Mouse (Mus musculus) activated CD4-positive, CD25-positive, alpha-beta regulatory T cell, adult 9 weeks (primary cell): ENCODE results near the gene BC100530. TPM values are rescaled to one million over a fixed set of nuclear protein-coding genes. Genes with fewer than 3 reads are reported as not detected.

ENCODE experiments used
- polyA plus RNA-seq: library from polyadenylated mRNA; unstranded; fragments of 100-300 nt; shearing (Covaris generic); gene quantifications from one replicate; pipeline ENCODE4 v1.2.1, GENCODE M21; 2017

BC100530 gene
- not detected for polyA plus RNA-seq

DNA sequence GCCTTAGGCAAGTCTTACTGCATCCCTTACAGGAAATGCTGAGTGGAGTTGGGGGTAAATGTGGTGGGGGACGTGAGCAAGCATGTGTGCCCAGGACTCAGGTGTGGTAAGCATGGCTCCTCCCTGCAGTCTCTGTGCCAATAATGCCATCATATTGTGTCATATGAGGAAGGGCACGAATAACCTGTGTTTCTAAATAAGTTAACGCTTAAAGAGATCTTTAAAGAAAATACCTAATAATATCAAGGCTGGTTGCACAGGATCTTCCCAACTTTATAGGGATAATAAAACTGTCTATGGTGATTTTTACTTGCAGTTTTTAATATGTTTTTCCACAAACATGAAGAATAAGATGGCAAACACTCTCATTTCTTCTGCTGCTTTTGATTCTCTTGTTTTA lies at the start of gene BC100530:
Gene BC100530, minus strand, starts transcription at position 101 of the 400 bp plus-strand sequence.

GRCm38 (mm10) chr16:36408357-36408756 lies 40.8 kb upstream of the BC100530 start, which contains the start of gene Stfa2:
TSS of gene Stfa2 (minus strand) at chr16:36408457.

GRCm38 (mm10) chr16:36334232-36334631 lies 33.3 kb downstream of the BC100530 start, which contains the start of gene BC117090:
TSS of gene BC117090 (minus strand) at chr16:36334332.

Other genes with a start within 250 kb of the BC100530 start
- not detected for gene Csta1, start 236.5 kb downstream of the BC100530 start, polyA plus RNA-seq
- gene Stfa2l1, start 210.9 kb downstream of the BC100530 start, polyA plus RNA-seq: not detected
- gene Gm5483, start 183.5 kb downstream of the BC100530 start, polyA plus RNA-seq: not detected
- gene Gm5416, start 157.3 kb downstream of the BC100530 start, polyA plus RNA-seq: not detected
- 0.89 TPM for gene 2010005H15Rik, start 146.3 kb downstream of the BC100530 start, polyA plus RNA-seq
- not detected for gene Stfa1, start 90.8 kb downstream of the BC100530 start, polyA plus RNA-seq
- not detected for gene BC117090, start 33.4 kb downstream of the BC100530 start, polyA plus RNA-seq
- gene Stfa2, start 40.7 kb upstream of the BC100530 start, polyA plus RNA-seq: not detected
- not detected for gene Stfa3, start 87.6 kb upstream of the BC100530 start, polyA plus RNA-seq
- not detected for gene Casr, start 194.4 kb upstream of the BC100530 start, polyA plus RNA-seq